Mouse (Mus musculus) kidney, postnatal 0 days (tissue): ENCODE data around the gene Arid1b. TPM values are rescaled to one million over a fixed set of nuclear protein-coding genes. Genes with fewer than 3 reads are reported as not detected.

ENCODE experiments used
- ATAC-seq: fragments of 200-750 bp; cut with Nextera tagmentation; replicated peaks from 2 replicates; pipeline ENCODE4 v1.8.0; 2017; ENCODE audit warnings: low read depth, moderate number of reproducible peaks, moderate TSS enrichment, moderate library complexity; ENCODE audit not compliant: low FRiP score
- DNase-seq: peaks from one replicate; pipeline ENCODE4 v3.0.0-alpha.2; 2016; ENCODE audit warnings: low spot score
- H3K27ac ChIP-seq: fragments of 300-500 bp; sonication (generic); 2 replicates; pipeline ENCODE4 v1.5.1; 2014; ENCODE audit warnings: mild to moderate bottlenecking
- H3K27me3 ChIP-seq: fragments of 300-500 bp; sonication (generic); 2 replicates; pipeline ENCODE4 v1.6.1; 2014; ENCODE audit warnings: low read length, mixed read lengths; ENCODE audit not compliant: insufficient read depth
- H3K36me3 ChIP-seq: fragments of 300-500 bp; sonication (generic); 2 replicates; pipeline ENCODE4 v1.6.1; 2014; ENCODE audit warnings: low read length, mixed read lengths; ENCODE audit not compliant: insufficient read depth
- H3K4me1 ChIP-seq: fragments of 300-500 bp; sonication (generic); replicated peaks from 2 replicates; pipeline ENCODE4 v1.6.1; 2014; ENCODE audit warnings: antibody characterized with exemption, low read length, mixed read lengths; ENCODE audit not compliant: insufficient read depth
- H3K4me2 ChIP-seq: fragments of 300-500 bp; sonication (generic); 2 replicates; pipeline ENCODE4 v1.6.1; 2014; ENCODE audit warnings: mild to moderate bottlenecking, low read length, moderate library complexity, mixed read lengths
- H3K4me3 ChIP-seq: fragments of 300-500 bp; sonication (generic); replicated peaks from 2 replicates; pipeline ENCODE4 v1.5.1; 2014; ENCODE audit warnings: low read depth, low read length
- H3K9ac ChIP-seq: fragments of 300-500 bp; sonication (generic); 2 replicates; pipeline ENCODE4 v1.6.1; 2014; ENCODE audit warnings: low read depth, low read length
- H3K9me3 ChIP-seq: fragments of 300-500 bp; sonication (generic); replicated peaks from 2 replicates; pipeline ENCODE4 v1.6.1; 2016; ENCODE audit warnings: low read length, inconsistent platforms, mixed read lengths
- CTCF ChIP-seq: IDR thresholded peaks from 2 replicates; pipeline ENCODE4 v1.5.1; 2016; ENCODE audit warnings: antibody characterized with exemption, low read depth, mild to moderate bottlenecking, moderate library complexity
- WGBS: fragments of 180-500 bp; shearing (Covaris S2); extraction: QIAGEN DNeasy Blood & Tissue Kit; methylation state at CpG from one replicate; pipeline ENCODE4 v1.1.7; 2014; 5-methylcytosine and 5-hydroxymethylcytosine counted together
- polyA plus RNA-seq: library from polyadenylated mRNA; unstranded; fragments of >200 nt; fragmentation: Nextera tagmentation; extraction: Ambion mirVana; gene quantifications from 2 replicates; pipeline ENCODE4 v1.2.1, GENCODE M21; 2015

Gene Arid1b
- polyA plus RNA-seq, 1 experiment from 2014 or later: 9.2 TPM

GRCm38 (mm10) chr17:5125084-5125855, 131.1 kb downstream of the Arid1b start:
- DNase-seq (no peak), ATAC-seq (peak; percentile 68)
- no peaks in the 10 kb centered on the region for H3K9me3 ChIP-seq
- H3K4me2 ChIP-seq: no peak overlapping the region
- H3K9ac ChIP-seq: no peak overlapping the region
- 0 out of 2 replicates have a peak, but pooled peaks cover 8% of the 10 kb centered on the region for H3K36me3 ChIP-seq
- no peak overlapping the region for H3K4me3 ChIP-seq
- WGBS: 44% methylated on average over 5 of the region's 5 CpGs
- no peaks in the 10 kb centered on the region for H3K27me3 ChIP-seq
- 0 out of 2 replicates have a peak, but pooled peaks cover 14% of the 10 kb centered on the region for H3K4me1 ChIP-seq
- H3K27ac ChIP-seq: peak overlapping the region; percentile 81
- TF ChIP-seq CTCF: no peak

DNA sequence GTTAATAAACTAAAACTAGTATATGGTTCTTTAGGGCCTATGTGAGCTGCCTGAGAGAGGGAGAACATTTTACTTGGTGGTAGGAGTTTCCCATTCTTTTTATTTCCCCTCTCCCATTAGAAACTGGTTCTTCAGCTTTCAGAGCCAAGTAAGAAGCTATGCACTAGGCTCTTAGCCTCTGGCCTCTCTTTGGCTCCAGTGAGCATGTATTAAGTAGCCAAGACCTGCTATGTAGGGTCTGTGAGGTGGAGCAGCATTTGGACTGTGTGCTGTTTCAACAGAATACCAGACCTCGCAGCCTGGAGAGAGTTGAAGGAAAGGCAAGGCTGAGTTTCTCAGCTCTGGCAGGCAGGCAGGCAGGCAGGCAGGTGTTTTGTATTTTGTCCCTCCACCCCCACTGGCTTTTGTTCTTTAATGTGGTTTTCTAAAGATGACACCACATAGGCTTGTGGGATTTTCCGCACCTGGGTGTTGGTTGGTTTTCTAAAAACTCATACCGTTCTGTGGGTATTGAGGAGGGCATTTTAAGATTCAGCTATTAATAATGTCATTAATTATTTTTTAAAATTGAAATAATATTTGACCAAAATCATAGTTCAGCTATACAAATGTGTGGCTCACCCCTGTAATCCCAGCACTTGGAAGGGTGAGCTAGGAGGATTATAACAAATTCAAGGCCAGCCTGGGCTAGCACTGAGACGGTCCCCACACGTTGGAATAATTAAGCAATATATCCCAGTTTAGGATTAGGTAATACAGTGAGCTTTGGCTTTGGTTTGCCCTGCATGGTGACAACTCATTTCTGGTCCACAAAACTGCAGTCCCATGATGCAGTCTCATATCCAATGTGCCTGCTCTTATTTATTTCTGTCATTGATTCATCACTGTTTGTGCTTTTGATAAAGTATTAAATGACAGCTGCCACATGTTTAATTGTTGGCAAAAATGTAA, 132.0 kb downstream of the Arid1b start:
- H3K4me1 ChIP-seq: 0 out of 2 replicates have a peak, but pooled peaks cover 14% of the 10 kb centered on the region
- ATAC-seq (peak; percentile 73; the same call in 1 of the 2 replicates), DNase-seq (no peak)
- H3K36me3 ChIP-seq: 0 out of 2 replicates have a peak, but pooled peaks cover 8% of the 10 kb centered on the region
- H3K4me2 ChIP-seq: no peak overlapping the region
- H3K9ac ChIP-seq: no peak overlapping the region
- no peak overlapping the region for H3K4me3 ChIP-seq
- whole genome bisulfite sequencing: 81% methylated on average over 5 of the region's 5 CpGs
- H3K27ac ChIP-seq: peak overlapping the region; percentile 81
- H3K9me3 ChIP-seq: no peaks in the 10 kb centered on the region
- TF ChIP-seq CTCF: no peak
- no peaks in the 10 kb centered on the region for H3K27me3 ChIP-seq

DNA sequence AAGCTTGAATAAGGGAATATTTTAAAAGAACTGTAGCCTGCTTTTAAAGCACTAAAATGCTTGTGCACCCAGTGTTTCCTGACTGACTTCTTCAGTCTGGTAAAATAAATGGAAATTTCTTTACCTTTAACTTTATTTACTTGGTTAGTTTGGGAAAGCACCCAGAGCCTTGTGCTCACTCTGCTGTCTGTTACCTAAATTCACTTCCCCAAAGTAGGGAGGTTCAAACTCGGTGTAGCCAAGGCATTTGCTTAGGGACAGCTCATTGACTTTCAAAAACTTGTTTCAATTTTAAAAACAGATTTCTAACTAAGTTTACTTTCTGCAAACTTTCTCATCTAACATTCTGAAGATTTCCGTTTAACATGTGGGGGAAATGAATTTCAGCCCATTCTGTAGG, 135.5 kb downstream of the Arid1b start:
- Histone ChIP-seq H3K27ac (no peak overlapping the region), H3K4me3 (no peak overlapping the region), H3K9ac (no peak overlapping the region), H3K9me3 (no peaks in the 10 kb centered on the region), H3K36me3 (0 out of 2 replicates have a peak, but pooled peaks cover 8% of the 10 kb centered on the region), H3K4me2 (no peak overlapping the region), H3K27me3 (no peaks in the 10 kb centered on the region), H3K4me1 (peaks cover 15% of the 10 kb centered on the region)
- no peak for TF ChIP-seq CTCF
- DNase-seq (no peak), ATAC-seq (no peak)
- WGBS: 84% methylated on average over 2 of the region's 2 CpGs

- no peak overlapping the region for H3K27ac ChIP-seq
- no peak for TF ChIP-seq CTCF
- no peak for DNase-seq
- no peak overlapping the region for H3K4me3 ChIP-seq
- H3K4me2 ChIP-seq: no peak overlapping the region
- no peaks in the 10 kb centered on the region for H3K9me3 ChIP-seq
- H3K4me1 ChIP-seq: peaks cover 11% of the 10 kb centered on the region
- WGBS: 60% methylated on average over 4 of the region's 4 CpGs
- no peak for ATAC-seq
- H3K27me3 ChIP-seq: no peaks in the 10 kb centered on the region
- no peak overlapping the region for H3K9ac ChIP-seq
- H3K36me3 ChIP-seq: 0 out of 2 replicates have a peak, but pooled peaks cover 8% of the 10 kb centered on the region
These were observed 136.0 kb downstream of the Arid1b start for GRCm38 (mm10) chr17:5130116-5130515.

- WGBS: 90% methylated on average over 6 of the region's 6 CpGs
- TF ChIP-seq CTCF: no peak
- no peak for ATAC-seq
- DNase-seq: no peak
- Histone ChIP-seq H3K27ac (0 out of 2 replicates have a peak overlapping the region, but pooled peaks have one; percentile 38), H3K4me1 (peaks cover 11% of the 10 kb centered on the region), H3K36me3 (0 out of 2 replicates have a peak, but pooled peaks cover 8% of the 10 kb centered on the region), H3K9me3 (no peaks in the 10 kb centered on the region), H3K27me3 (no peaks in the 10 kb centered on the region), H3K4me2 (no peak overlapping the region), H3K4me3 (no peak overlapping the region), H3K9ac (no peak overlapping the region)
These were observed 137.6 kb downstream of the Arid1b start for GRCm38 (mm10) chr17:5131706-5132105.
